Mouse (Mus musculus) right cerebral cortex, postnatal 36 days (tissue): ENCODE measurements around the gene Klhl29.

ENCODE experiments used
- DNase-seq, 2 experiments: peaks; one replicate each; pipeline ENCODE4 v3.0.0; 2022; ENCODE audit warnings: low spot score in 2 of 2, mixed read lengths in 1 of 2

Gene Klhl29

GRCm38 (mm10) chr12:5254246-5254982 lies 121.1 kb downstream of the Klhl29 start:
- no peak for DNase-seq

- no peak for DNase-seq
Observed at GRCm38 (mm10) chr12:5253289-5254005, 122.0 kb downstream of the Klhl29 start.

- DNase-seq, result no peak
Observed at GRCm38 (mm10) chr12:5252569-5252968, 122.9 kb downstream of the Klhl29 start.

GRCm38 (mm10) chr12:5250042-5250441 lies 125.4 kb downstream of the Klhl29 start:
- no peak for DNase-seq

- DNase-seq, result no peak
Observed at GRCm38 (mm10) chr12:5249068-5249467, 126.4 kb downstream of the Klhl29 start.

- no peak for DNase-seq
Observed at GRCm38 (mm10) chr12:5247505-5247904, 128.0 kb downstream of the Klhl29 start.

- no peak for DNase-seq
Observed at GRCm38 (mm10) chr12:5246721-5247341, 128.7 kb downstream of the Klhl29 start.

- DNase-seq, result no peak
Observed at GRCm38 (mm10) chr12:5246193-5246621, 129.3 kb downstream of the Klhl29 start.

- no peak for DNase-seq
Observed at GRCm38 (mm10) chr12:5245207-5245597, 130.3 kb downstream of the Klhl29 start.

GRCm38 (mm10) chr12:5244431-5245206 lies 130.9 kb downstream of the Klhl29 start:
- DNase-seq, result no peak

GRCm38 (mm10) chr12:5243867-5244266 lies 131.6 kb downstream of the Klhl29 start:
- DNase-seq, result no peak

- no peak for DNase-seq
Observed at GRCm38 (mm10) chr12:5243449-5243848, 132.0 kb downstream of the Klhl29 start.

- DNase-seq, result no peak
Observed at GRCm38 (mm10) chr12:5242551-5243330, 132.7 kb downstream of the Klhl29 start.

GRCm38 (mm10) chr12:5239451-5240245 lies 135.8 kb downstream of the Klhl29 start:
- no peak for DNase-seq

- no peak for DNase-seq
Observed at GRCm38 (mm10) chr12:5237078-5237477, 138.4 kb downstream of the Klhl29 start.

- DNase-seq, result no peak
Observed at GRCm38 (mm10) chr12:5235596-5235995, 139.9 kb downstream of the Klhl29 start.

GRCm38 (mm10) chr12:5230504-5230903 lies 145.0 kb downstream of the Klhl29 start:
- no peak for DNase-seq

GRCm38 (mm10) chr12:5226676-5227654 lies 148.5 kb downstream of the Klhl29 start:
- no peak for DNase-seq

- no peak for DNase-seq
Observed at GRCm38 (mm10) chr12:5223595-5223994, 151.9 kb downstream of the Klhl29 start.
